Mouse (Mus musculus): ENCODE measurements at regions not wholly inside any gene's neighbourhood (a gene's known extent, or its start where the extent isn't known, plus 50 kb on each side); places are given as distances from the start of the nearest gene placed in this dataset.
"Not testable (repeated sequence)": the region's sequence is repeated elsewhere in the genome, so short reads cannot be mapped to it uniquely, and the experiment has no call there.

- DNase-seq (no peak), ATAC-seq (ENCODE audit: low FRiP score, low TSS enrichment) (no peak)
- Histone ChIP-seq H3K36me3 (ENCODE audit: control insufficient read depth, insufficient read depth, low read length) (no peaks in the 10 kb centered on the region), H3K27me3 (ENCODE audit: control insufficient read depth, insufficient read depth, low read length) (no peaks in the 10 kb centered on the region), H3K27ac (replicated peaks; ENCODE audit: low read depth, low read length) (no peak overlapping the region), H3K4me3 (replicated peaks; ENCODE audit: low read depth, low read length) (no peak overlapping the region), H3K9ac (replicated peaks; ENCODE audit: low read length) (no peak overlapping the region), H3K4me1 (ENCODE audit: control insufficient read depth, insufficient read depth, low read length) (no peaks in the 10 kb centered on the region), H3K9me3 (ENCODE audit: control insufficient read depth, low read length) (no peaks in the 10 kb centered on the region), H3K4me2 (ENCODE audit: low read length) (no peak overlapping the region)
- 74% methylated on average over 10 of the region's 10 CpGs for WGBS
Observed at GRCm38 (mm10) chr17:4612136-4612535, 382.0 kb upstream of the Arid1b start.

GRCm38 (mm10) chr17:4612741-4613140, 381.4 kb upstream of the Arid1b start:
- no peak for ATAC-seq (ENCODE audit: low FRiP score, low TSS enrichment)
- Histone ChIP-seq H3K4me3 (replicated peaks; ENCODE audit: low read depth, low read length) (no peak overlapping the region), H3K27ac (replicated peaks; ENCODE audit: low read depth, low read length) (no peak overlapping the region), H3K27me3 (ENCODE audit: control insufficient read depth, insufficient read depth, low read length) (no peaks in the 10 kb centered on the region), H3K9me3 (ENCODE audit: control insufficient read depth, low read length) (no peaks in the 10 kb centered on the region), H3K4me1 (ENCODE audit: control insufficient read depth, insufficient read depth, low read length) (no peaks in the 10 kb centered on the region), H3K4me2 (ENCODE audit: low read length) (no peak overlapping the region), H3K36me3 (ENCODE audit: control insufficient read depth, insufficient read depth, low read length) (no peaks in the 10 kb centered on the region), H3K9ac (replicated peaks; ENCODE audit: low read length) (no peak overlapping the region)
- no peak for DNase-seq
- 87% methylated on average over 7 of the region's 7 CpGs for WGBS

GRCm38 (mm10) chr17:4620361-4620760, 373.8 kb upstream of the Arid1b start:
- no peaks in the 10 kb centered on the region for H3K36me3 ChIP-seq (ENCODE audit: control insufficient read depth, insufficient read depth, low read length)
- no peak for ATAC-seq (ENCODE audit: low FRiP score, low TSS enrichment)
- no peaks in the 10 kb centered on the region for H3K27me3 ChIP-seq (ENCODE audit: control insufficient read depth, insufficient read depth, low read length)
- DNase-seq = no peak
- no peak overlapping the region for H3K4me2 ChIP-seq (ENCODE audit: low read length)
- no peak overlapping the region for H3K4me3 ChIP-seq (replicated peaks; ENCODE audit: low read depth, low read length)
- no peaks in the 10 kb centered on the region for H3K4me1 ChIP-seq (ENCODE audit: control insufficient read depth, insufficient read depth, low read length)
- no peaks in the 10 kb centered on the region for H3K9me3 ChIP-seq (ENCODE audit: control insufficient read depth, low read length)
- H3K9ac ChIP-seq (replicated peaks; ENCODE audit: low read length) = no peak overlapping the region
- H3K27ac ChIP-seq (replicated peaks; ENCODE audit: low read depth, low read length) = no peak overlapping the region

GRCm38 (mm10) chr17:4626126-4626525, 368.0 kb upstream of the Arid1b start:
- not testable (repeated sequence) for ATAC-seq (ENCODE audit: low FRiP score, low TSS enrichment); H3K9me3 ChIP-seq (ENCODE audit: control insufficient read depth, low read length); DNase-seq; H3K27ac ChIP-seq (replicated peaks; ENCODE audit: low read depth, low read length); H3K4me2 ChIP-seq (ENCODE audit: low read length); H3K27me3 ChIP-seq (ENCODE audit: control insufficient read depth, insufficient read depth, low read length); H3K36me3 ChIP-seq (ENCODE audit: control insufficient read depth, insufficient read depth, low read length); H3K4me3 ChIP-seq (replicated peaks; ENCODE audit: low read depth, low read length); H3K9ac ChIP-seq (replicated peaks; ENCODE audit: low read length); H3K4me1 ChIP-seq (ENCODE audit: control insufficient read depth, insufficient read depth, low read length)
- 96% methylated on average over 1 of the region's 1 CpGs for WGBS

GRCm38 (mm10) chr17:4627542-4627941, 366.6 kb upstream of the Arid1b start:
- H3K36me3 ChIP-seq (ENCODE audit: control insufficient read depth, insufficient read depth, low read length) = no peaks in the 10 kb centered on the region
- no peak overlapping the region for H3K4me2 ChIP-seq (ENCODE audit: low read length)
- no peak overlapping the region for H3K4me3 ChIP-seq (replicated peaks; ENCODE audit: low read depth, low read length)
- H3K27me3 ChIP-seq (ENCODE audit: control insufficient read depth, insufficient read depth, low read length) = no peaks in the 10 kb centered on the region
- 92% methylated on average over 7 of the region's 7 CpGs for WGBS
- H3K9ac ChIP-seq (replicated peaks; ENCODE audit: low read length) = no peak overlapping the region
- H3K4me1 ChIP-seq (ENCODE audit: control insufficient read depth, insufficient read depth, low read length) = no peaks in the 10 kb centered on the region
- no peak overlapping the region for H3K27ac ChIP-seq (replicated peaks; ENCODE audit: low read depth, low read length)
- ATAC-seq (ENCODE audit: low FRiP score, low TSS enrichment) (no peak), DNase-seq (no peak)
- no peaks in the 10 kb centered on the region for H3K9me3 ChIP-seq (ENCODE audit: control insufficient read depth, low read length)

GRCm38 (mm10) chr17:4631122-4631521, 363.0 kb upstream of the Arid1b start:
- 87% methylated on average over 4 of the region's 4 CpGs for WGBS
- H3K9ac ChIP-seq (replicated peaks; ENCODE audit: low read length) = no peak overlapping the region
- no peaks in the 10 kb centered on the region for H3K27me3 ChIP-seq (ENCODE audit: control insufficient read depth, insufficient read depth, low read length)
- no peaks in the 10 kb centered on the region for H3K36me3 ChIP-seq (ENCODE audit: control insufficient read depth, insufficient read depth, low read length)
- H3K4me2 ChIP-seq (ENCODE audit: low read length) = no peak overlapping the region
- no peaks in the 10 kb centered on the region for H3K4me1 ChIP-seq (ENCODE audit: control insufficient read depth, insufficient read depth, low read length)
- H3K4me3 ChIP-seq (replicated peaks; ENCODE audit: low read depth, low read length) = no peak overlapping the region
- H3K9me3 ChIP-seq (ENCODE audit: control insufficient read depth, low read length) = no peaks in the 10 kb centered on the region
- H3K27ac ChIP-seq (replicated peaks; ENCODE audit: low read depth, low read length) = no peak overlapping the region
- no peak for DNase-seq
- ATAC-seq (ENCODE audit: low FRiP score, low TSS enrichment) = no peak

GRCm38 (mm10) chr17:4632506-4632905, 361.6 kb upstream of the Arid1b start:
- Histone ChIP-seq H3K36me3 (ENCODE audit: control insufficient read depth, insufficient read depth, low read length) (no peaks in the 10 kb centered on the region), H3K4me2 (ENCODE audit: low read length) (no peak overlapping the region), H3K27me3 (ENCODE audit: control insufficient read depth, insufficient read depth, low read length) (no peaks in the 10 kb centered on the region), H3K27ac (replicated peaks; ENCODE audit: low read depth, low read length) (no peak overlapping the region), H3K9me3 (ENCODE audit: control insufficient read depth, low read length) (no peaks in the 10 kb centered on the region), H3K4me3 (replicated peaks; ENCODE audit: low read depth, low read length) (no peak overlapping the region), H3K4me1 (ENCODE audit: control insufficient read depth, insufficient read depth, low read length) (peaks cover 6% of the 10 kb centered on the region; the same call in 1 of the 2 replicates), H3K9ac (replicated peaks; ENCODE audit: low read length) (no peak overlapping the region)
- DNase-seq = no peak
- no peak for ATAC-seq (ENCODE audit: low FRiP score, low TSS enrichment)
- WGBS = 89% methylated on average over 2 of the region's 2 CpGs

GRCm38 (mm10) chr17:4633771-4634170, 360.4 kb upstream of the Arid1b start:
- 69% methylated on average over 3 of the region's 3 CpGs for WGBS
- Histone ChIP-seq H3K27me3 (ENCODE audit: control insufficient read depth, insufficient read depth, low read length) (no peaks in the 10 kb centered on the region), H3K4me2 (ENCODE audit: low read length) (no peak overlapping the region), H3K9ac (replicated peaks; ENCODE audit: low read length) (no peak overlapping the region), H3K36me3 (ENCODE audit: control insufficient read depth, insufficient read depth, low read length) (no peaks in the 10 kb centered on the region), H3K27ac (replicated peaks; ENCODE audit: low read depth, low read length) (no peak overlapping the region), H3K4me1 (ENCODE audit: control insufficient read depth, insufficient read depth, low read length) (peaks cover 6% of the 10 kb centered on the region; the same call in 1 of the 2 replicates), H3K4me3 (replicated peaks; ENCODE audit: low read depth, low read length) (no peak overlapping the region), H3K9me3 (ENCODE audit: control insufficient read depth, low read length) (0 out of 2 replicates have a peak, but pooled peaks cover 3% of the 10 kb centered on the region)
- DNase-seq (no peak), ATAC-seq (ENCODE audit: low FRiP score, low TSS enrichment) (no peak)

- Histone ChIP-seq H3K4me1 (ENCODE audit: control insufficient read depth, insufficient read depth, low read length) (peaks cover 6% of the 10 kb centered on the region; the same call in 1 of the 2 replicates), H3K9ac (replicated peaks; ENCODE audit: low read length) (no peak overlapping the region), H3K4me2 (ENCODE audit: low read length) (no peak overlapping the region), H3K36me3 (ENCODE audit: control insufficient read depth, insufficient read depth, low read length) (no peaks in the 10 kb centered on the region), H3K27me3 (ENCODE audit: control insufficient read depth, insufficient read depth, low read length) (no peaks in the 10 kb centered on the region), H3K4me3 (replicated peaks; ENCODE audit: low read depth, low read length) (no peak overlapping the region), H3K27ac (replicated peaks; ENCODE audit: low read depth, low read length) (no peak overlapping the region), H3K9me3 (ENCODE audit: control insufficient read depth, low read length) (0 out of 2 replicates have a peak, but pooled peaks cover 3% of the 10 kb centered on the region)
- 17% methylated on average over 5 of the region's 5 CpGs for WGBS
- peak; percentile 47 for DNase-seq
- ATAC-seq (ENCODE audit: low FRiP score, low TSS enrichment) = no peak
Observed at GRCm38 (mm10) chr17:4636796-4637353, 357.3 kb upstream of the Arid1b start.

Data from midbrain, embryonic 14.5 days (tissue).